Mouse (Mus musculus): Measurements from ENCODE around the gene Akr1b3.
"Not testable (repeated sequence)": the region's sequence is repeated elsewhere in the genome, so short reads cannot be mapped to it uniquely, and the experiment has no call there.

Gene Akr1b3

DNA sequence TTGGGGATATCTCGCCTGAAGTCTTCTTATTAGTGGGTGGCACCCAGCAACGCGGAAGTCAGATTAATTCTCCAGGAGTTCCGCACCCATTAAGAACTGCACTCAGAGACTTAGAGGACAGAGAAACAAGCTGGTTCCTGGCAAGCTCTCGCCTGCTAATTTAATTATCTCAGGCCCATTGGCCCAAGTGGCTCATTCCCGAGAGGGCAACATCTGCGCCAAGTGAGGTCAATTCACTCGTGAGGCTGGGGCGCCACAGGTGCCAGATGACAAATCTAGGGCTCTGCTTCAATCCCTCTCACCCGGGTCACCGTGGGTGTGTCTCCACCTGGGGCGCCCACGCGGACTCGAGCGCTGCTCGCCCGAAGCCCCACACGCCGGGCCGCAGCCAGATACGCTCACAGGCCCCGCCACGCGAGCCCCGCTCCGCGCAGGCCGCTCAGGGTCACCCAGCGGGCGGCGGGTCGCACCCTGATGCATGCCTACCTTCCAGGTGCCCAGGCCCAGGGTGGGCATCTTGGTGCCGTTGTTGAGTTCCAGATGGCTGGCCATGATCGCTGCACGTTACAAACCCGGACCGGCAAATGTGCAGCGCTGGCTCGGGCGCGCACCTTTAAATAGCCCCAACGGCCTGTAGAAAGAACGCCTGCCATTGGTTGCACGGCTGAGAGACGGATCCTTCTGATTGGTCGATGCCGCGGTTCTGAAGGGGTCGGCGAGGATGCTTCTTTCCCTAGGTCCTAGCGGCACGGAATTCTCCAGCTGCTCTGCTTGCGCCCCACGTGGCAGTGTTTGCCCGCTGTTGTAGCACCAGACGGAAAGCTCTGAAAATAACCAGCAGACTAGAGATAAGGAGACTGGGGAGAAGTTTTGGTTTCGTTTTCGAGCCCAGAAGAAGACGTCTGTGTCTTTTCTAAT is at the start of gene Akr1b3:
Gene Akr1b3 (minus strand): TSS at position 625 of the 918 bp plus-strand sequence.
- DNase-seq (ENCODE audit: low spot score in 2 of 2), result peak; percentile 93 to 95

DNA sequence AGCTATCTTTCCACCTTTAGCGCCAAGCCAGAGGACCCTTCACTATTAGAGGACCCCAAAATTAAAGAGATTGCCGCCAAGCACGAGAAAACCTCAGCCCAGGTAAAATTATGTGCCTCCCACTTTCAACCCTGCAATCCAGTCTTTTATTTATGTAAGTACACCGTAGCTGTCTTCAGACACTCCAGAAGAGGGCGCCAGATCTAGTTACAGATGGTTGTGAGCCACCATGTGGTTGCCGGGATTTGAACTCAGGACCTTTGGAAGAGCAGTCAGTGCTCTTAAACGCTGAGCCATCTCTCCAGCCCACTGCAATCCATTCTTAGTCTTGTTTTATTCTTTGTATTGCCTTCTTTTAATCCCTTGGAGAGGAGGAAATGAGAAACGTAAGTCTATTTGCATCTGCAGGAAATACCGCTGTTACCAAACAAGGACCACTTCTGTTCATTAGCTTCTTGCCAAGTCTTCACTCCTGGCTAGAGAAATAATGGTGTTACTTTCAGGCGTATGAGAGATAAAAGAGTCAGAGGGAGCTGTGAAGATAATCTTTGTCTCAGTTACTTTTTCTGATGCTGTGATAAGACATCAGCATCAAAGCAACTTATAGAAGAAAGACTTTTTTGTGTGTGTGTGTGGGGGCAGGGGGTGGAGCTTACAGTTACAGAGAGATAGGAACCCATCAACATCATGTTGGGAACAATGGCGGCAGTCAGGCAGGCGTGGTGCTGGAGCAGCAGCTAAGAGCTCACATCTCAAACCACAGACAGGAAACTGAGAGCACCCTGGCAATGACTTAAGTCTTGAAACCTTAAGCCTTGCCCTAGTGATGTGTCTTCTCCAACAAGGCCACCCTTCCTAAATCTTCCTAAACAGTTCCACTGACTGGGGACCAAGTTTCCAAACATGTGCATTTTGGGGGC is 47.2 kb upstream of the Akr1b3 start:
- DNase-seq (ENCODE audit: low spot score in 2 of 2), result no peak

DNA sequence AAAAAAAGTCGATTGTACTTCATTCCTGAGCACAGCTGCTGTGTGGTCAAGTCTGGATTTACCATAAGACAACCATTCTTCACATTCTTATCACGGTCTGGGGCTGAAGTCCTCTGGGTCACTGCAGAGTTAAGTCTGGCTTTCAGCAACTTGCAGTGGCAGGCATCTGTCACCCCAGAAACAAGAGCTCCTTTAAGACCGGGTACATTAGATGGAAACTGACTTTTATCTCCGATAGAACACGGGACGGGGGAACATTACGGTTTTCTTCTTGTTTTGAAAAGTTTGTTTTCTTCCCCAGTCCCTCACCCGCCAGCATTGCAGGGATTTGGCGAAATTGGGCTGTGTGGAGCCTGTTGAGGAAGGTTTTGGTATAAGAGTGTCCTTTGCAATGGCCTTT is 38.6 kb upstream of the Akr1b3 start:
- no peak for DNase-seq (ENCODE audit: low spot score in 2 of 2)

DNA sequence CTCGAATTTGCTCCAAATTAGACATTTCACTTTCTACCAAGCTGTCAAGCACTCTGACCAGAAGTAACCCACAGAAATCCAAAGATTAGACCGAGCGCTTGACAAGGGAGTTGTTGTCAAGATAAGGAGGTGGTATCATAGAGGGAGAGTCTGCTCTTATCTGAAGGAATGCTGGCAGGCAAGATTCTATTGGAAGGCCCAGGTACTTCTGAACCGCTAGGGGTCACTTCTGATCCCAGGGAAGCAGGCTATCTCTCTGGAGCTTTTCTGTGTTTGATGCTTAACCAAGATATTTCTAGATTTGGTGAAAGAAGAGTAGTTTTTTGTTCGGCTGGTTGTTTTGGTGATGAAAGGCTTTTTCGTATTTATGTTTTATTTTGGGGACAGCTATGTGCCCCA is 38.1 kb upstream of the Akr1b3 start:
- DNase-seq (ENCODE audit: low spot score in 2 of 2), result no peak

DNA sequence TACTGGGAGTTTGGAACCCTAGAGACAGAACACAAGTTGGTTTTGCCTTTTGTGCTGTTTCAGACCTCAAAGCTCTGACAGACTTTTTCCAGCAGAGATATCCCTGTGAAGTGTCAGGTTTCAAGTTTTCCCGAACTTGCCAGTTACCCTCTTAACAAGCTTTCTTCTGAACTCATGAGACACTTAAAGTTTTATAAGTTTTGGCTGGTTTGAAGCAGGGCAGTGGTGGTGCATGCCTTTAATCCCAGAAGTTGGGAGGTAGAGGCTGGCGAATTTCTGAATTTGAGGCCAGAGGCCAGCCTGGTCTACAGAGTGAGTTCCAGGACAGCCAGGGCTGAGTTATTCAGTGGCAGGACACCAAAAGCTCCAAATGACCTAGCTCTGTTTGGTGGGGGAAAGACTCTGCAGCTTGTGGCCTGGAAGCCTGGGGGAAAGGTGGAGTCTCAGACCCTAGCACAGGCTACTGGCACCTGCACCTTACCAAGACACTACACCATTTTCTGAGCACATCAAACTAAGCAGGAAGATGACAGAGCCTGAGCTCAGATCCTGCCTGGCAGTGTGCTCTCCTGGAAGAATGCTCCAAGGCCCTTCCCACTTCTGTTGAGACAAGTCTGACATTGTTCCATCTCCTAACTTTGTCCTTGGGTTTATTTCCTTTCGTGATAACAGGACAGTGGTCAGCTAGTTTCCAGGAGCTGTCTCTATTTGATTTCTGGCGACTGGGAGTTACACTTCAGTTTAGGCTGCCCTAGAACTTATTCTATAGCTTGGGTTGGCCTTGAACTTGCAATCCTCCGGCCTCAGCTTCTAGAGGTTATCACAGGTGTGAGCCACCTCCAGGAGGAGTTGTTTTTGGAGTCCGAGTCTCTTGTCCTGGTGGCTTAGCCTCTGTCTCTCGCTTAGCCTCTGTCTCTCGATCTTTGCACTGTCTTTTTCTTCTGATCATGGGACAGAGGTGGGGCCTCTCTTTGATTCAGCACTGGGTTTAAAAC is 37.4 kb upstream of the Akr1b3 start:
- no peak for DNase-seq (ENCODE audit: low spot score in 2 of 2)

DNA sequence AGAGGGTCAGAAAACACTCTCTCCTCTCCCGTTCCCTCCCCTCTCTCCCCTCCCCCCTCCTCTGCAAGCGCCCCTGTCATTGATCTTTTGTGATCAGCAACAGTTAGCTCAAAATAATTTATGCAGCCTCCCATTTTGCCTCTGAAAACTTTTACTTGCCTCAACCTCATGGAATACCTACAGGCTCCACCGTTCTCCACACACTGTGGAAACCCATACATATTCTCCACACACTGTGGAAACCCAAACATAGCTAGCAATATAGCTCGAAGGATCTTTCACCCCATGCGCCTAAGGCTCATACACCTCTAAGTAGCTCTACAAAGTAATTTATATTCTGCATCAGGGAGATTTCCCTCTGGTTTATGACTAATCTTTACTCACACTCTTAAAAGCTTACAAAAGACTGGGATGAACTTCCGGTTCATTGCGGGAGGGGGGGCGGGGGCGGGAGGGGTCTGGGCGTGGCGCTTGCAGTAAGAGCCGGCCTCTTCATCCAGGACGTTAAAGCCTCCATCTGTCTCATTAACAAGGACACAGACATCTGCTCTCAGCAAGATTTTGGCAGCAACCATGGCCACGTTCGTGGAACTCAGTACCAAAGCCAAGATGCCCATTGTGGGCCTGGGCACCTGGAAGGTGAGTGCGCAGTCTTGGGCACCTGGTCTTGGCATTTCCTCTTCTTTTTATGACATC is 36.5 kb upstream of the Akr1b3 start, which contains the start of gene Akr1b8:
Gene Akr1b8 (plus strand): TSS at position 462 of the 696 bp plus-strand sequence.
- DNase-seq (ENCODE audit: low spot score in 2 of 2), result peak in 1 of 2 experiments; percentile 31

DNA sequence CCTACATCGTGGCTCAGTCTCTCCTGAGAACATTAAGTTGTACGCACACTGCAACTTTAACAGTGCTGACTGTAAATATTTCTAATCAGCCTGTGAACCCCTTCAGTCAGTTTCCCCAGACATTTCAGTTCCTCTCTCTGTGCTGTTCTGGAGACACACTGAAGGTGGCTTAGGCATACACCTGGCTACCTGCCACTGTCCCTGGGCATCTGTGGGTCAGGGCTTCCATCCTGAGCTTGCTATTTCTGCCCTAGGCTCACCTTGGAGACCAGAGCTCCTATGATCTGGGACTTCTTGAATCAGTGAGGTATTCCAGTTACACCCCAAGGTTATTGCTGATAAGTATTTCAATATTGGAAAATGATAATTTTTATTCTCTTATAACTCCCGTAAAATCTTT is 35.1 kb upstream of the Akr1b3 start:
- DNase-seq (ENCODE audit: low spot score in 2 of 2), result no peak

DNA sequence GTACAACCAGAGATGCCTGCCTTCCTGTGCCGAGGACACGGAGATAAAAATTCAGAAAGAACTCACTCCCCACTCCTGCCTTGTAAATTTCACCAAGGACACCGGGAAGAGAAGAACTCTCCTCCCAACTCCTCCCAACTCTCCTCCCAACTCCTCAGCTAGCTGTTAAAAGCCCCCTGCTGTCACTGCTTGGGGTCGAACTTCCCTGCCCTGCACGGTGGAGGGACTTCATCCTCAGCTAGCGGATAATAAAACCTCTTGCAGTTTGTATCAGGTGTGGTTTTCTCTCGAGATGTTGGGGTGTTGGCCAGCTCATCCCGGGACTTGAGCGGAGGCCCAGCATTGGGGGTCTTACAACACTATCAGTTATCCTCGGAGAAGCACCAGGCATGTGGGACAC is 34.2 kb upstream of the Akr1b3 start:
- not testable (repeated sequence) for DNase-seq (ENCODE audit: low spot score in 2 of 2)

DNA sequence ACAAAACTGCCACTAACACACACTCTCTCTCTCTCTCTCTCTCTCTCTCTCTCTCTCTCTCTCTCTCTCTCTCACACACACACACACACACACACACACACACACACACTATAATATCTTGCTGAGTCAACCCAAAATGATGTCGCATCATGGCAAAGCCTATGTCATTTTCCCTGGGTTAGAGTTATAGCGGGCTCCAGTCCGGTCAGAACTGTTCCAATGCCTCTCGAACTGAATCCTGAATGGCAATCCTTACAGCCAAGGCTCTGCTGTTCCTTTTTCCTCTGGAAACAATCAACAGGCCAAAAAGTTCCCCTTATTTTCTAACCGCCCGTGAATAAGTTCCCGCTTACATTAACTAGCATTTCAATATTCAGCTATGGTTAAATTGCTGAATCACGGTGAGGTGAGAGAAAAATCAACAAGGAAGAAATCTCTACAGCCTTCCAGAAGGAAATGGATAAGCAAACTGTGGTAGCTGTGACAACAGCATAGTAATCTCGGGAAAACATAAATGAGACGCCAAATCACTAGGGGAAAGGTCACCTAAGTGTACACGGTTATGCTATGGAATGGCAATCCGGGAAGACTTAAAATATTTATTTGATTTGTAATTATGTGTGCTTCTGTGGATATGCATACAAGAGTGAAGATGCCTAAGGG is 32.9 kb upstream of the Akr1b3 start:
- DNase-seq (ENCODE audit: low spot score in 2 of 2), result no peak

DNA sequence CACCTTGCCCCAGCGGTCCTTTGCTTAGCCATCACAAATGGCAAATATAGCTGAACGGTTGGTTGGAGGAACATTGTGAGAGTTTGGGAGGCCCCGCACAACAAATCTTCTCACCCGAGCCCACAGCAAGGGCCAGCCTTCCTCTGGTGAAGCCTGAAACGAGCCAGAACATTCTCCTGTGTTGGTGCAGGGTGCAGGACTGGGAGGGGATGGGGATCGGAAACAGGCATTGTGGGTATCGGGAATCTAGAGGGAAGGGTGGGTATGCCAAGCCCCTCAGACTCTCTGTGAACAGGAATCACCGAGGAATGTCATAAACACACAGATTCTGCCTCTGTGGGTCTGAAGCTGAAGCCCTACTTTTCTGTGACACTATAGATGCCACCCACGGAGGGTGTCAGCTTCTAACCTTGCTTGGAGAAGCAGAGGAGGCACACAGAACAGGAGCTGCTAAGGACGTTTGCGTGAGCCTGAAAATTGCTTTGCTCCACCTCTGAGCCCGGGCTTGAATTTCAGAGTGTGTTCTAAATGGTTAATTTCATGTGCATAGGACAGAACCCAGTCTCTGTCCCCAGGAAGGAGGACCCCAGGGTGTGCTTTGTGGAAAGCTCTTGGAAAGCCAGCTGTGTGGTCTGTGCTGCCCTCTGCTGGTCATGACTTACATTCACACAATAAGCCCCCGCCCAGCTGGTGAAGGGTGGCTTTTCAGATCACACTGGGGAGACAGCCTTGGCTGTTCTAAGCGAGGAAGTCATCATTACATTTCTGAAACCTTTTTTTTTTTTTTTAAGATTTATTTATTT is 29.0 kb upstream of the Akr1b3 start:
- peak; percentile 53 to 66 for DNase-seq (ENCODE audit: low spot score in 2 of 2)

DNA sequence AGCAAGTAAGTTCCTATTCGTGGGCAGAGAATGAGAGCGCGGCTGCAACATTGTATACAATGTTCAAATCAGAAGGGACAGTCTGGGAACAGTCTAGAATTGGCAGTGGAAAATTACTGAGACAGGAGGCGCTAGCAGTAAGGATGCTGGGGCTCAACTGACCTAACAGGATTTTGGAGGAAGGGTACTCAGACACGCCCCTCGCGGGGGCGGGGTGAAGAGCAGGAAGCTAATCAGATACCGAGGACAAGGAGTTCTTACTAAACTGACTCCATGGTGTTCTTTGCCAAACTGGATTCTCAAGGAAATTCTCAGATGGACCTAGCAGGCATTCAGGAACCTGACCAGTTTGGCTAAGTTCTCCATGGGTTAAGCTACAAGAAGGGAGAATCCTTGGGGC is 27.7 kb upstream of the Akr1b3 start:
- no peak for DNase-seq (ENCODE audit: low spot score in 2 of 2)

DNA sequence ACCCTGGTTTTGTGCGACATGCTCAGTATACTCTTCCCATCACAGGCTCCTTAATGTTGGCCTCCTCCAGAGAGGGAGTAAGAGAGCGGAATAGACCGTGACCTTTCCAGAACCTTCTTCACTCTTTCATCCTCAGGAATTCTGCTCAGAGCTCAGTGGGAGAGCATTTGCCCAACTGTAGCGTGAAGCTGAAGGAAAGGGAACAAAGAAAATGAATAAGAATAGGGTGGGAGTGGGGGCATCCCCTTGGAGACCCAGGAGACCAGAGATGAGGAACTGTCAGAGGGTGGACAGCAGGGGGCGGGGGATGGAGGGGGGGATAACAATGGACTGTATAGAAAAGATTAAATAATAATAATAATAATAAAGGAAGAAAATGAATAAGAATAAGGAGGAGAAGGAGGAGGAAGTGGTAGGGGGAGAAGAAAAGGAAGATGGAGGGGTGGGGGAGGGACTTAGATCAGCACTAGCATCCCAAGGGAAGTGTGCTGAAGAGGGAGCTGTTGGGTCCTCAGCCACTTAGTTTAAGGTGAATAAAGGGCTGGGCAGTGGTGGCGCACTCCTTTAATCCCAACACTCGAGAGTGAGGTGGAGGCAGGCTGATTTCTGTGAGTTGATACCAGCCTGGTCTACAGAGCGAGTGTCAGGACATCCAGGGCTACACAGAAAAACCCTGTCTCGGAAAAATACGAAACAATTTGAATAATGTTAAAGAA is 27.0 kb upstream of the Akr1b3 start:
- no peak for DNase-seq (ENCODE audit: low spot score in 2 of 2)

DNA sequence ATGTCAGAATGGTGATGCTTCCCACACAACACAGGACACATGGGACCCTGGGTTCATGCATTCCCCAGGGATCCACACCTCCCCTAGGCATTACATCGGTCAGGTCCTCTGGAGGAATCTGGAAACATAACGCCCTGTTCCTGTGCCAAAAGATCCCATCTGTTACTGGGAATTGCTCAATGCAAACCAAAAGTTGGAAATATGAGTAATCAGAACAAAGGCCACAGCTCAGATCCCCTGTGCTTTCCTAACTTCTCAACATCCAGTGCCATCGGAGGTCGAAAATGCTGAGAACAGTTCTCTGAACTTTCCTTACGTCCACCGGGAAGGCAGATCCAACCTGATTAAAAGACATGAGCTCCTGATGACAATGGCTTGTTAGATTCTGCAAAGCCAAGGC is 26.1 kb upstream of the Akr1b3 start:
- no peak for DNase-seq (ENCODE audit: low spot score in 2 of 2)

DNA sequence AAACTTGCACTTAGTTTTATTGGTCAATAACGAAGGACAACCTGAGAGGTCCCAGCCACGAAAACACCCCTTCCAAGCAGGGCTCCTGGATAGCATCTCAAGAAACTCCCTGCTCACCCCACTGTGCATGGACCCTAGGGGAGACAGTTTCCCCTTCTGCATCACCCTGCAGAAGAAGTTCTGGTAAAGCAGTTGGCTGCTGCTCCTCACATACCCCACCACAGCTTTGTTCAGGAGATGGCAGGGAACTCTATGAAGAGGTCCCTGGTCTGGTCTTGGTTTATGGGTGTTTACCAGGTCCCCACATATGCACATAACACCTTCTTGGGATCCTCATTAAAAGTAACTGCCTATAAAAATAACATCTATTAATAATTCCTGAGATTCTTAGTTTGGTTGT is 25.2 kb upstream of the Akr1b3 start:
- no peak for DNase-seq (ENCODE audit: low spot score in 2 of 2)

DNA sequence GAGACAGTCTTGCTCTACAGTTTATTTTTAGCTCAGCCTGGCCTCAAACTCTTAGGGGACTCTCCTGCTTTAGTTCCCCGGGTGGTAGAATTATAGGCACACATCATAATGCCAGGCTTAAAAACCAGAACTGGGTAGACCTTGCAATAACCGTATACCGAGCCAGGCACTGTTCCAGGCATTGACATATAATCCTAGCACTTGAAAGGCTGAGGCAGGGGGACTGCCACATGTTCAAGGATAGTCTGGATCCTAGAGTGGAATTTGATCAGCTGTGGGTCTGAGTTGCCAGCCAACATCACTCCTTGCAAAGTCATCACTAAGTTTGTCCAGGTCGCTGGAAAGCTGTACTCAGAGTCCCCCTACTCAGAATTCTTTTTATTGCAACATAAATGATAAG is 24.7 kb upstream of the Akr1b3 start:
- no peak for DNase-seq (ENCODE audit: low spot score in 2 of 2)

DNA sequence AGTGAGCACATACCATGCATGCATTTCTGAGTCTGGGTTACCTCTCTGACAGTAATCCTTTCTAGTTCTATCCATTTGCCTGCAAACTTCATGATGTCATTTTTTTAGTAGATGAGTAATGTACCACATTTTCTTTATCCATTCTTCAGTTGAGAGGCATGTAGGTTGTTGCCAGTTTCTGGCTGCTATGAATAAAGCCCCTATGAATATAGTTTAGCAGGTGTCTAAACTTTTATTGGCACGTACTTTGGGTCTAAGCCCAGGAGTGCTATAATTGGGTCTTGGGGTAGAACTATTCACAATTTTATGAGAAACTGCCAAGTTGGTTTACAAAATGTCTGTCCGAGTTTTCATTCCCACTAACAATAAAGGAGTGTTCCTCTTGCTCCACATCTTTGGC is 20.5 kb upstream of the Akr1b3 start:
- no peak for DNase-seq (ENCODE audit: low spot score in 2 of 2)

DNA sequence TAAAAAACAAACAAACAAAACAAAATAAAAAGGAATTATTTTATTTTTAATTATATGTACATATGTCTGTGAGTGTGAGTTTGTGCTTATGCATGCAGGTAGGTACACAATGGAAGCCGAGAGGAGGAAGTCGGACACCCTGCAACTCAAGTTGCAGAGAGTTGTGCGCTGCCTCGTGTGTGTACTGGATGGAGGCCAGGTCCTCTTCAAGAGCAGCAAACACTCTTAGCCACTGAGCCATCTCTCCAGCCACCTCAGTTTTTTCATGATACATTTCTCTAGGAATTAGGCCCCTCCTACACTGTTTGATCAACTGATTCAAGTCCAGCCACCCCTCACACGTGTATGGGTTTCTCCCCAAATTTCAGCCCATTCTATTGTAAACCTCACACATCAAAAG is 17.4 kb upstream of the Akr1b3 start:
- no peak for DNase-seq (ENCODE audit: low spot score in 2 of 2)

DNA sequence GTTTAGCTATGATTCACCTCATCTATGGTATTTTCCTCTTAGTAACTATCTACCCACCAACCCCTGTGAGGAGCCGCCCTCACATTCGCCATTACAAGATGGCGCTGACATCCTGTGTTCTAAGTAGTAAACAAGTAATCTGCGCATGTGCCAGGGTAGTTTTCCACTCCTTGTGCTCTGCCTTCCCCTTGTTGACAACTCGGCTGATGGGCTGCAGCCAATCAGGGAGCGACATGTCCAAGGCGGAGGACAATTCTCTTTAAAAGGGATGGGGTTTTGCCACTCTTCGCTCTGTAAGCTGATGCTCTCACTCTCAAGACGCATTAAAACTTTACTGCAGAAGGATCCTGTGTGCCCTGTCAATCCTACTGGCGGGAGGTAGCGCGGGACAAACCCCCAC is 14.5 kb upstream of the Akr1b3 start:
- not testable (repeated sequence) for DNase-seq (ENCODE audit: low spot score in 2 of 2)

DNA sequence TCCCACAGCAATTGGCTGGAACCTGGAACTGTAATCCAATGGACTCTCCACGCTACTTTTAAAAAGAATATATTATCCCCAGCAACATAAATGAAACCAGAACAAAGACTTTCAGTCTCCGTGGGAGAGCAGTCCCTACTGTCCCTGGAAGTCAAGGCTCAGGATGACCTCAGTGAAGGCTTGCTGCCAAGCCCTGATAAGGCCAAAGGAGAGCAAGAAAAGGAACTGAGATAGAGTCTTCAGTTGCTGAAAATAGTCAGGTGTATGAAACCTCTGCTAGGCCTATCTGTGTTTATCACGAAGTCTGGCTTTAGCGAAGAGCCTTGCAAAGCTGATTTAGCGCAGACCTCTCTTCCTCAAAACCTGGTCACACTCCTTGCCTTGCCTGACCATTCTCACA is 14.1 kb upstream of the Akr1b3 start:
- no peak for DNase-seq (ENCODE audit: low spot score in 2 of 2)
